Mouse (Mus musculus) ES-E14 (cell line): ENCODE data around the gene Gm128.

ENCODE experiments used
- CHD2 ChIP-seq: IDR thresholded peaks from 2 replicates; pipeline ENCODE4 v1.6.1; 2014; ENCODE audit warnings: mild to moderate bottlenecking, low read depth, low read length, inconsistent platforms
- HCFC1 ChIP-seq: IDR thresholded peaks from 2 replicates; pipeline ENCODE4 v1.6.1; 2012; ENCODE audit warnings: low read length, inconsistent platforms, borderline replicate concordance; ENCODE audit not compliant: insufficient read depth
- MAFK ChIP-seq: IDR thresholded peaks from 2 replicates; pipeline ENCODE4 v1.6.1; 2014; ENCODE audit warnings: mild to moderate bottlenecking, low read depth, low read length, inconsistent platforms; ENCODE audit not compliant: insufficient read depth
- ZC3H11A ChIP-seq: IDR thresholded peaks from 2 replicates; pipeline ENCODE4 v1.6.1; 2012; ENCODE audit warnings: low read depth, mild to moderate bottlenecking, inconsistent platforms, low read length, borderline replicate concordance
- ZNF384 ChIP-seq: IDR thresholded peaks from 2 replicates; pipeline ENCODE4 v1.6.1; 2012; ENCODE audit warnings: low read depth, low read length, inconsistent platforms

- TF ChIP-seq HCFC1 (no peak), ZNF384 (no peak), MAFK (no peak), CHD2 (no peak), ZC3H11A (no peak)
Observed at GRCm38 (mm10) chr3:95273471-95273870, 32.1 kb upstream of the Gm128 start.
